In the genomic region with DNA sequence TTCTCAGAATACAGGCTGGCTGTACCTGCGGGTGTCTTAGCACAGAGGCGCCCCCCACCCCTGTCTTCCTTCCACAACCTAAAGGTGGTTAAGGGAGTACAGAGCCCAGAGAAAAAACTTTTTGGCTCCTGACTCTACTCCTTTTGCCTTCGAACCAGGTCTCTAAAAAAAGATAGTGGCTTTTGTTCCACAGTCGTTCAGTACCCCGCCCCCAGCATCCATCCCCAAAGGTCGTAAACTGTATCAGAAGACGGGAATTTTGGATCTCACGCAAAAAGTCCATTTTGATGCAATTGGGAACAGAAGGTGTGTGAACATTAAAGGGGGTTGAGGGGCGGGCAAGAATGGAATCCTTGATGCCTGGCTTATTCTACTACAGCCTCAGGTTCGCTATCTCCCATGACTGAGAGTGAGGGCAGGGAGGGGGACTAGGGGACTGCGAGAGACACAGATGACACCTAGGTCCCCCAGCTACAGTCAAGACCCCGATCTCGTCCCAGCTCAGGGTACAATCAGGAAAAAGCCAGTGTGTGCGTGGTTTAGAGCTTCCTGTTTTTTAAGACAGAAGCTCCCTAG, we compare ENCODE assay signal across 8 mouse cellular contexts. TPM values are rescaled to one million over a fixed set of nuclear protein-coding genes. Genes with fewer than 3 reads are reported as not detected.
DNase-seq lines count a peak whose midpoint lies in the region; ATAC-seq and TF ChIP-seq lines count a peak whose summit lies in the region.

No protein-coding gene starts in this region.

- peak overlapping the region; percentile 65 for H3K4me3 ChIP-seq in kidney, adult 2 months (ENCODE audit: insufficient read depth, low read depth, low read length)
- peak overlapping the region; percentile 60 for H3K4me3 ChIP-seq in bone marrow macrophage, adult 2 months (ENCODE audit: insufficient read depth, low read length)
- peak overlapping the region; percentile 88 for H3K4me3 ChIP-seq in hindbrain, embryonic 12.5 days
- H3K4me3 ChIP-seq in macrophage (ENCODE audit: inconsistent target): peak overlapping the region; percentile 50

- H3K4me2 ChIP-seq in hindbrain, embryonic 12.5 days (replicated peaks): peak overlapping the region; percentile 83

- no peak for DNase-seq in kidney, adult 2 months
- DNase-seq in kidney, postnatal 14 days: no peak
- DNase-seq in adrenal gland, postnatal 25 days: no peak
- no peak for DNase-seq in urinary bladder, postnatal 36 days (ENCODE audit: low spot score in 2 of 2)
- no peak for DNase-seq in spleen, postnatal 36 days (ENCODE audit: low spot score in 2 of 2)

- no peaks in the 10 kb centered on the region for H3K79me2 ChIP-seq in macrophage (ENCODE audit: inconsistent target)

- peak; percentile 10 for TF ChIP-seq POLR2A in kidney, adult 2 months (IDR thresholded peaks at IDR 0.05; ENCODE audit: low read depth, low read length)
- TF ChIP-seq POLR2A in bone marrow macrophage, adult 2 months (IDR thresholded peaks at IDR 0.05; ENCODE audit: borderline replicate concordance, low read depth, low read length): no peak

- TF ChIP-seq CTCF in kidney, adult 2 months (conservative IDR thresholded peaks at IDR 0.05; ENCODE audit: insufficient read depth, insufficient read length, low read depth, low read length): no peak
- no peak for TF ChIP-seq CTCF in bone marrow macrophage, adult 2 months (IDR thresholded peaks at IDR 0.05; ENCODE audit: low read depth, low read length)

- WGBS in kidney, adult 2 months: 5% methylated on average over 14 of the region's 14 CpGs
- WGBS in hindbrain, embryonic 12.5 days: 2% methylated on average over 14 of the region's 14 CpGs
- WGBS in macrophage (ENCODE audit: missing documents): 9% methylated on average over 14 of the region's 14 CpGs

- H3K36me3 ChIP-seq in kidney, adult 2 months (ENCODE audit: control insufficient read depth, insufficient read depth, low read length): no peaks in the 10 kb centered on the region
- H3K36me3 ChIP-seq in hindbrain, embryonic 12.5 days: no peaks in the 10 kb centered on the region
- H3K36me3 ChIP-seq in macrophage (ENCODE audit: inconsistent target): no peaks in the 10 kb centered on the region

- H3K9ac ChIP-seq in hindbrain, embryonic 12.5 days: peak overlapping the region; percentile 90

- peak; percentile 49 for ATAC-seq in hindbrain, embryonic 12.5 days (ENCODE audit: low FRiP score)

- 0 out of 2 replicates have a peak, but pooled peaks cover 3% of the 10 kb centered on the region for H3K4me1 ChIP-seq in kidney, adult 2 months (ENCODE audit: control insufficient read depth, insufficient read depth, low read length)
- H3K4me1 ChIP-seq in bone marrow macrophage, adult 2 months (ENCODE audit: control insufficient read depth, insufficient read depth, low read length): peaks cover 5% of the 10 kb centered on the region
- peaks cover 7% of the 10 kb centered on the region; the same call in 1 of the 2 replicates for H3K4me1 ChIP-seq in hindbrain, embryonic 12.5 days

- no peaks in the 10 kb centered on the region for H3K9me3 ChIP-seq in hindbrain, embryonic 12.5 days (replicated peaks)

- H3K27ac ChIP-seq in kidney, adult 2 months (ENCODE audit: insufficient read depth, low read depth, low read length): peak overlapping the region; percentile 91
- peak overlapping the region; percentile 86 for H3K27ac ChIP-seq in bone marrow macrophage, adult 2 months (ENCODE audit: insufficient read depth, low read depth, low read length)
- H3K27ac ChIP-seq in hindbrain, embryonic 12.5 days: peak overlapping the region; percentile 99
- peak overlapping the region; percentile 84 for H3K27ac ChIP-seq in macrophage

- no peaks in the 10 kb centered on the region for H3K27me3 ChIP-seq in kidney, adult 2 months (replicated peaks; ENCODE audit: control insufficient read depth, insufficient read depth, low read length)
- no peaks in the 10 kb centered on the region for H3K27me3 ChIP-seq in hindbrain, embryonic 12.5 days

RNA-seq across cellular contexts. Expression of a gene that starts 3.4 kb away (rescaled TPM):
- polyA plus RNA-seq in kidney, adult 2 months (2012; rRNA removed): 3.6 and 3.7 TPM in 2 replicates
- 2.2 and 2.3 TPM in 2 replicates for polyA plus RNA-seq in bone marrow macrophage, adult 2 months (2012; ENCODE audit: insufficient read depth, insufficient read length, missing spikeins)
- 8.3 and 8.9 TPM in 2 replicates for polyA plus RNA-seq in hindbrain, embryonic 12.5 days (2016; fragmentation: Nextera tagmentation; extraction: Ambion mirVana)
- total RNA-seq in macrophage (2018; cell fraction: chromatin; rRNA removed): 1 to 10 TPM; 1.2 to 9.8 (median 4.1) TPM
- total RNA-seq in macrophage (2018; cell fraction: cytosol; rRNA removed): 1 to 10 TPM in 1 of 26 experiments, under 1 TPM in 25; 0.19 to 1.0 (median 0.51) TPM
- total RNA-seq in macrophage (2018; cell fraction: nucleus; rRNA removed): 10 to 100 TPM in 1 of 26 experiments, 1 to 10 TPM in 22, under 1 TPM in 3; 0.72 to 21.2 (median 2.8) TPM
- polyA plus RNA-seq in macrophage (2018): 0.50 to 3.3 TPM (median 0.72 TPM) in 3 replicates
- total RNA-seq in adrenal gland, postnatal 25 days (2021): 8.2 and 11.8 TPM in 2 replicates
